Mouse (Mus musculus) monocyte, adult 2 months (primary cell): ENCODE results near the gene Acadl.

Experiments used
- DNase-seq, 2 experiments: peaks; one replicate each; pipeline ENCODE4 v3.0.0; 2022; ENCODE audit warnings: low spot score in 2 of 2, low read depth in 1 of 2

Gene Acadl

DNA sequence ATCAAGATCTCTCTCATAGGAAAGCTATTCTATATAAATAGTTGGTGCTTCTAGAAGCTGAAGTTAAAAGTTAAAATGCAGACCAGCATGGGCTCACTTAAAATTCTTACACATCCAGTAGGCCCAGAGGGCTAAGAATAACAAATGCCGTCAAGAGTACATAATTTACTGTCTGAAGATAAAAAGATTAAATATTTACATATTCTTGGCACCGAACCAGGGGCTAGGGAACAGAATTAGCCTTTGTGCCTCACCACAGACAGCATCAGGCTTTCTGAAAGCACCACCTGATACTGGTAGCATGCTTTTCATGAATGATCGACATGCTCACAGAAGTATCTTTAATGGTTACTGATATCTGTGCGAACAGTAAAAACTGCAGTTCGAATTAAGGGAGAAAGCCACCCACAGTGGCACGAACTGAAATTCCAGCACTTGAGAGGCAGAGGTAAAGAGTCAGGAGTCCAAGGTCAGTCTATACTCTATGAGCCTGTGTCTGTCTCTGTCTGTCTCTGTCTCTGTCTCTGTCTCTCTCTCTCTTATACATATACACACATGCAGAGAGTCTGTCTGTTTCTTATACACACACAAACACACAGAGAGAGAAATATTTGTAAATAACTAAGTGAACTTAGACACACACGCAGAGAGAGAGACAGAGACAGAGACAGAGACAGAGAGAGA is 23.2 kb downstream of the Acadl start:
- DNase-seq = no peak

DNA sequence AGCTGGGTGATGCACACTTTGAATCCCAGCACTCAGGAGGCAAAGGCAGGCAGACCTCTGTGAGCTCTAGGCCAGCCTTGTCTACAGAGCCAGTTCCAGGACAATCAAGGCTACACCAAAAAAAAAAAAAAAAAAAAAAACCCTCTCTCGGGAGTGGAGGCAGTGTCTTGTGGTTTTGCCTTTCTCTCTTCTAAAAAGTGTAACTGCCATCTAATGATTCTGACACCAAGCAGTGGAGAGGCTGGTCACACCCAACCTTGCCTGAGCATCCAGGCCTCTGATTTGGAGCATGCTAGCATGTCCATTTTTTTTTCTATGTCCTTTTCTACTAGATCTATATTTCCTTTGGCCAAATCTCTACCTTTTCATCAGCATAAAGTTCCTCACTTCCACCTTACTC is 23.9 kb downstream of the Acadl start:
- DNase-seq = no peak

- DNase-seq = peak in 1 of 2 experiments; percentile 23
Measured at GRCm38 (mm10) chr1:66838184-66839042, 24.7 kb downstream of the Acadl start.

DNA sequence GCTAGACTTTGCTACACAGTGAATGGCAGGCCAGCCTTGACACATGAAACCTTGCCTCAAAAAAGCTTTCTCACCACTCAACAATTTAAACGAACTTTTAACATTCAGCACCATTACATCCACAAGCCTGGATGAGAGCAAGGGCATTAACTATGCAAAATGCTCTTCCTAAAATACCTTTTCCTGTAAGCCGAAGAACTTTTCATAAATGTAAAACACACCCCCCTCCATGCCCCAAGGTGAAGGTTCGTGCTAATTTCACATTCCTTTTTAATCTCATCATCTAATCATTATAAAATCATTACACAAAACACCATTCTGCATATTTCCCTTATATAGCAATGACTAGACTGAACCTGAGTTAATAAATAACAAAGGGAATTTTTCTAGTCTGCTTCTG is 25.9 kb downstream of the Acadl start:
- no peak for DNase-seq

DNA sequence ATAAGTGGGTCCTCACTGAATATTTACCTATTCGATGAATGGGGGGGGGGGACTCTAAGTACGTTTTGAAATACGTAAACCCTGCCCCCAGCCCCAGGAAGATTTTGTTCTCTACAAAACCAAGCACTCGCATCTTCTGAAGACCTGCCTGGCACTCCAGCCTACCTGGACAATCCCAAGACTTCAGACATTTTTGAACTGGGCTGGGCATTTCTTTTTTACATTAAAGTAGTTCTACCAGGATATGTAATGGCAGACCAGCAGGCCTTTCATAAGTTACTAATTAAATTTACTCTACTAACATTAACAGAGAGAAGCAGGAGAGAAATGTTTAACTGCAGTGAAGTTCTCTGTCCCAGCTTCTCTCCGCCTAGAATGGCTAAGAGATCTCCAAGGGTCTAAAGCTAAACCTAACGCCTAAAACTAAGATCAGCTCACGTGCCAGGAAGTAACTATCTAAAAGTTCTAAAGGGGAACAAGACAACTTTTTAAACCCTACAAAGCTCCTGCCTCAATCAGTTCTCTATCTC is 30.4 kb downstream of the Acadl start:
- DNase-seq = no peak

GRCm38 (mm10) chr1:66831824-66832600 is 31.1 kb downstream of the Acadl start:
- DNase-seq = no peak

- no peak for DNase-seq
Measured at GRCm38 (mm10) chr1:66829400-66830080, 33.5 kb downstream of the Acadl start.

- DNase-seq = no peak
Measured at GRCm38 (mm10) chr1:66821966-66822365, 41.1 kb downstream of the Acadl start.

DNA sequence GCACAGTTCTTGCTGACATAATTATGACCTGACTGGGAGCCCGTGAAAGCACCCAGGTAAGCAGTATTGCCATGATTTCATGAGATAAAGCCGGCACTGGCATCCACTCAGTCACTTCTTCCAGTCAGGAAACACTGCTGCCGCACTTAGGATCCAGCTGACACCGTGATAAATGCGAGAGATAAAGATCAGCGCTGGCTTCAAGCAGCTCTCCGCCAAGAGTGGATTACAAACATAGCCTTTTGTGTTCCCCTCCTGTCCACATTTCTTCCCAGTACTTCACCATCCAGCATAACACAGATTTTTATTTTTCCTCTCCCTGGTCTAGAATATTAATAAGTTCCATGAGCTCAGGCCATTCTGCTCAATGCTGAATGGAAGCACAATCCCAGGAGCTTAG is 42.8 kb downstream of the Acadl start:
- no peak for DNase-seq

DNA sequence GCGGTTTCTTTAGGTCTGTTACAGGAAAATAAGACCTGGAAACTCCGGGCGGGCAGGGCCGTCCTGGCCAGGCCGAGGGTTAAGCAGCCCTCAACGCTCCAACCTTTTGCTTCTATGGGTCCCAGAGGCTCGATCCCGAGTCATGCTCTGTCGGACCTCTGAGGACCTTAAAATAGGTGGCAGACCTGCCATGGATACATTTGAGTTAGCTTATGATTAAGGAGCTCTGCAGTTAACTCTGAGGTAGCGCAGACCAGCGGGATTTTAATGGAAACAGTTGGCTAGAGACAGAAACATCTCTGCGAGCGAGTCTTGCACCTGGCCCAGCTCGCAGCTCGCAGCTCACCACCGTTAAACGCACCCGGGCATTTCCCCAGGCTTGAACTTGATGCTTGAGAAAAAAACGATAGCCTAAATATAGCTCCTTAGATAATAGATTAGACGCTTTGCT is 45.2 kb downstream of the Acadl start:
- no peak for DNase-seq

DNA sequence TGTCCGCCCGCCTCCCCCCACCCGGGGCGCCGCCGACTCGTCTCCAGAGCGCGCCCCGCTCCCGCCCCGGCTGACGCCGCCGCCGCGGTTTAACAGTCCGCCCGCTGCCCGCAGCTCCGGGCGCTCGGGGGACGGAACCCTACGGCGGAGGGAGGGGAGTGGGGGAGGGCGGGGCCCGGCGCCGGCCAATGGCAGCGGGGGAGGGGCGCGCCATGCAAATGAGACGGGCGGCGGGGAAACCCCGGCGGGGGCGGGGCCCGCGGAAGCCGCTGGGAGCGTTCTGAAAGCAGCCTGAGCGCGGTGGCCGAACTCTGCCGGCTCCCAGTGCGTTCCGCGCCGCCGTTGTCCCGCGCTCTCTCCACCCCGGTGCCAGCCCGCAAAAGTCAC is 45.6 kb downstream of the Acadl start, which contains the start of gene Kansl1l:
Gene Kansl1l (minus strand): TSS at position 110 of the 387 bp plus-strand sequence.
- peak; percentile 64 to 88 for DNase-seq

- peak; percentile 56 to 82 for DNase-seq
Measured at GRCm38 (mm10) chr1:66816837-66817452, 46.1 kb downstream of the Acadl start.

DNA sequence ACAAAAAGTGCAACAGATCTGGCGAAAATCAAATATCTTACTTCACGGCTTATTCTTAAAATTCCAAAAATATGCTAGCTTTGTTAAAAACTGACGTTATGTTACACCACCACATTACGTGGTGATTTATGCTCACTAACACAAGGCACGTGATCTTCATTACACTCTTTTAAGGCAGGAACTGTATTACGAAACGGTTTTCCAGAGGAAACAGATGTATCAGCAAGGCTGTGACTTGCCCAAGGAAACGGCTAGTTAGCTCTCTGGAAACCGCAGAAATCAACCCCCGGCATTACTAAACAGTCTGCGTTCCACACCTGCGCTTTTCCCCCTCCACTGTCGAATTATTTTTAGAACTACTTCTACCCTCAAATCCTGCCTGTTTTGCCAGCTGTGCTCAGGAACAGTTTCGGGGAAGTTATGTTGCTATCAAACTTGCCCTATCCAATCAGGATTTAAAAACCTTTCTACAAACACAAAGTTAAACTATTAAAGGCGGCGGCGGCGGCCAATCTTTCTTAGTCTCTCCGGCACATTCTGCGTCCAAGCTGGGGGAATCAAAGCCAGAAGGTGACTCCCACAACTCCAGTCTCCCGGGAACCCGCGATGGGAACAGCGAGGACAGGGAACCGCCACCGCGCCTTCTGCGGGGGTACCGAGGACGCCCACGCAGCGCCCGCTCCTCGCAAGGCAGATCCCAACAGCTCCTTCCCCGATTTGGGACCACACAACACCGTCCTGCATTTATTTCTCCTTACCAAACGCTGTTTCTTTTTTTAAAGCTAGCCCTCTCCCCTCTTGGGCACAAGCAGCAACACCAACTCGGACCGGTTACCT is 46.9 kb downstream of the Acadl start:
- peak; percentile 35 to 45 for DNase-seq

- no peak for DNase-seq
Measured at GRCm38 (mm10) chr1:66814756-66815155, 48.3 kb downstream of the Acadl start.

DNA sequence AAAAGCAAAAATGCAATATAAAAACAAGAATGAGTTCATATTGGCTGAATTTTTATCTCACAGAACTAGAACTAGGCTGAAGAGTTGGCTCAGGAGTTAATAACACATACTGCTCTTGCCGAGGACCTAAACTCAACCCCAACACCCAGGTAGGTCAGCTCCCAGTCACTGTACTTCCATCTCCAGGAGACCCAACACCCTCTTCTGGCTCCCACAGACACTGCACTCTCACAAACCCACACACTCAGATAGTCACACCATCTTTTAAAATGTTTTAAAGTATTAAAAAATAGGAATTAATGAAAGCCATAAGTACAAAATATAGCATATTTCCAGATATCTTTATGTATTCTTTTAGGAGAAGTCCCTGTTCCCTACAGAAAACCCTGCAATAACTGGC is 49.9 kb downstream of the Acadl start:
- no peak for DNase-seq

- DNase-seq = no peak
Measured at GRCm38 (mm10) chr1:66806821-66807220, 56.3 kb downstream of the Acadl start.

DNA sequence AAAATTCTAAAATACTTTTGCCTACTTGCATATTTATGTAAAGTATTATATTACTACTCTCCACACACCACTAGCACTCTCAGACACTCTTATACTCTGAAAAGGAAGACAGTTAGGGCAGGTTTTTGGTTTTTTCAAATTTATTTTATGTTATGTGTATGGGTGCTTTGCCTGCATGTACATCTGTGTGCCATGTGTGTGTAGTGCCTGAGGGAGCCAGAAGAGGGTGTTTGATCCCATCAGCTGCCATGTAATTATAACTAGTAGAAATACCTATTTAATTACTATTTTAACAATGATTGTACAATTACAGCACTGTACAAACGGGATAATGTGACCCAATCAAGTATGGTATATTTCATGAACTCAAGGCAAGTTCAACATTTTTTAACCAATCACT is 57.7 kb downstream of the Acadl start:
- DNase-seq = no peak

- no peak for DNase-seq
Measured at GRCm38 (mm10) chr1:66804710-66805109, 58.4 kb downstream of the Acadl start.

GRCm38 (mm10) chr1:66797962-66798361 is 65.1 kb downstream of the Acadl start:
- no peak for DNase-seq
